Mouse (Mus musculus) kidney, adult 2 months (tissue): ENCODE data around the gene Slc41a2. TPM values are rescaled to one million over a fixed set of nuclear protein-coding genes. Genes with fewer than 3 reads are reported as not detected.

ENCODE experiments used
- DNase-seq: peaks from one replicate; pipeline ENCODE4 v3.0.0; 2021
- H3K27ac ChIP-seq: fragments of 200-500 bp; 2 replicates; pipeline ENCODE4 v1.5.1; 2012; ENCODE audit warnings: low read depth, low read length, control low read depth, inconsistent platforms; ENCODE audit not compliant: insufficient read depth
- H3K27me3 ChIP-seq: fragments of 200-500 bp; replicated peaks from 2 replicates; pipeline ENCODE4 v1.6.1; 2012; ENCODE audit warnings: mild to moderate bottlenecking, moderate library complexity, low read length, inconsistent platforms; ENCODE audit not compliant: control insufficient read depth, insufficient read depth
- H3K36me3 ChIP-seq: fragments of 200-500 bp; 2 replicates; pipeline ENCODE4 v1.6.1; 2012; ENCODE audit warnings: mild to moderate bottlenecking, moderate library complexity, low read length, inconsistent platforms; ENCODE audit not compliant: control insufficient read depth, insufficient read depth
- H3K4me1 ChIP-seq: fragments of 200-500 bp; 2 replicates; pipeline ENCODE4 v1.6.1; 2011; ENCODE audit warnings: low read length; ENCODE audit not compliant: control insufficient read depth, insufficient read depth
- H3K4me3 ChIP-seq: fragments of 200-500 bp; 2 replicates; pipeline ENCODE4 v1.5.1; 2011; ENCODE audit warnings: mild to moderate bottlenecking, low read depth, low read length, control low read depth; ENCODE audit not compliant: insufficient read depth
- CTCF ChIP-seq: fragments of 200-500 bp; conservative IDR thresholded peaks from 2 replicates; pipeline ENCODE4 v1.5.1; 2011; ENCODE audit warnings: low read depth, mild to moderate bottlenecking, control low read depth, low read length, moderate library complexity, mixed read lengths; ENCODE audit not compliant: insufficient read depth, insufficient read length
- POLR2A ChIP-seq: fragments of 200-500 bp; IDR thresholded peaks from one replicate; pipeline ENCODE4 v1.6.1; 2011; ENCODE audit warnings: low read depth, low read length, control low read depth
- WGBS: fragments of 180-500 bp; shearing (Covaris S2); methylation state at CpG from one replicate; pipeline ENCODE4 v1.1.7; 2018; 5-methylcytosine and 5-hydroxymethylcytosine counted together
- polyA plus RNA-seq: library from polyadenylated mRNA; depleted of rRNA; stranded (reverse); fragments of >200 nt; gene quantifications from 2 replicates; pipeline ENCODE4 v1.2.3, GENCODE M21; 2012

Gene Slc41a2
- polyA plus RNA-seq, 1 experiment = 6.4 TPM

DNA sequence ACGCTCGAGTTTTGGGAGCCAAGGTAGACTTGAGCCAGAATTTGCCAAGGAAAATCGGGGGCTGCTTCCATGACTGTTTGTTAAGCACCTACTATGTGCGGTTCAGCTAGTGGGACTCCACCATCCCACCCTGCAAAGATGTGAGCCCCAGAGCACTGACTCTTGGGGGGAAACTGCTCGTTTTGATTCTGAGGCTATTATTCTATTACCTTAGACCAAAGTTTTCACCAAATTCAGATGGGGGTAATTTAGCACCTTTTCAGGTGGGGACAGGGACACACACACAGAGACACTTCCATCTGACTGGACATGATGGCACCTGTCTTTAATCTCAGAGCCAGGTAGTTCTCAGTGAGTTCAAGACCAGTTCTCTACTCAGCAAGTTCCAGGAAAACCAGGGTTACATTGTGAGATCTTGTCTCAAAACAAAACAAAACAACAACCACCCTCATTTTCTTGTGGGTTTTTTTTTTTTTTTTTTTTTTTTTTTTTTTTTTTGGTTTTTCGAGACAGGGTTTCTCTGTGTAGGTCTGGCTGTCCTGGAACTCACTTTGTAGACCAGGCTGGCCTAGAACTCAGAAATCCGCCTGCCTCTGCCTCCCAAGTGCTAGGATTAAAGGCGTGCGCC is 403 bp upstream of the Slc41a2 start:
- H3K4me3 ChIP-seq = peak overlapping the region; percentile 66
- WGBS = 48% methylated on average over 8 of the region's 9 CpGs
- peak; percentile 19 for DNase-seq
- no peaks in the 10 kb centered on the region for H3K27me3 ChIP-seq
- no peak for TF ChIP-seq POLR2A
- no peak for TF ChIP-seq CTCF
- no peaks in the 10 kb centered on the region; the same call in 1 of the 2 replicates for H3K4me1 ChIP-seq
- no peaks in the 10 kb centered on the region for H3K36me3 ChIP-seq
- 0 out of 2 replicates have a peak overlapping the region, but pooled peaks have one; percentile 30 for H3K27ac ChIP-seq

DNA sequence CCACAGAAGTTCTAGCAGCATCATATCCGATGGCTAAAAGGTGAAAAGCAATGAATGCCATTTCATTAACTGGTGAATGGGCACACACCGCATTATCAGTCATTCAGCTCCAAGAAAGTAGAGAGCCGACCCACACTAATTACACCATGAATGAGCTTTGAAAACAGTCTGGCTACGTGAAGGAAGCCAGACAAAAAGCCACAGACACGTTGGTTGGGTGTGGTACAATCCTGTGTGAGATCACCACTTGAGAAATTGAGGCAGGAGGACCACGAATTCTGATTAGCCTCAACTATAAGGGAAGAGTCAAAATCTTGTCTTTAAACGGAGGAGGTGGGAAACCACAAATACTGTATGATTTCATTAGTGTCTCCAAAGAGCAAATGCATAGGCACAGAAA is 1.3 kb downstream of the Slc41a2 start:
- WGBS = 46% methylated on average over 7 of the region's 7 CpGs
- Histone ChIP-seq H3K4me1 (no peaks in the 10 kb centered on the region; the same call in 1 of the 2 replicates), H3K36me3 (no peaks in the 10 kb centered on the region), H3K4me3 (no peak overlapping the region), H3K27ac (no peak overlapping the region), H3K27me3 (no peaks in the 10 kb centered on the region)
- TF ChIP-seq POLR2A (no peak), CTCF (no peak)
- DNase-seq = no peak

DNA sequence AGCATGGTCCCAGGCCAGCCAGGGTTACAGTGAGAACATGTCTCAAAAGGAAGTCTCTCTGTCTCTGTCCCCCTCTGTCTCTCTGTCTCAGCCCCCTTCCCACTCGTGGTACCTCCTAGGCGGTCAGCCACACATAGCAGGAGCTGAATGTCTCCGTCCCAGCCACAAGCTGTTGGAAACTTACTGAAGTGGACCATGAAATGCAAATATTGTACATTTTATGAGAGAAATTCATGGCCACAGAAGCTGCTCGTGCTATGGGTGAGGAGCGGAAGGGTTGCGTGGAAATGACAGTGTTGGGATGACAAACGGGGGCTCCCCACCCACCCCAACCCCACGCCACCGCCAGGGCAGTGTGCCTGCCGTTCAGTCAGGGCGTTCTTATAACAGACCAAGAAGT is 5.1 kb downstream of the Slc41a2 start:
- no peaks in the 10 kb centered on the region for H3K27me3 ChIP-seq

GRCm38 (mm10) chr10:83331811-83332210 is 5.9 kb downstream of the Slc41a2 start:
- Histone ChIP-seq H3K27ac (no peak overlapping the region), H3K36me3 (no peaks in the 10 kb centered on the region), H3K27me3 (no peaks in the 10 kb centered on the region), H3K4me1 (no peaks in the 10 kb centered on the region), H3K4me3 (no peak overlapping the region)
- WGBS = 93% methylated on average over 5 of the region's 5 CpGs
- no peak for TF ChIP-seq CTCF
- no peak for TF ChIP-seq POLR2A
- no peak for DNase-seq

More for the DNA sequence above, 5.1 kb downstream of the Slc41a2 start:
- Histone ChIP-seq H3K36me3 (no peaks in the 10 kb centered on the region), H3K4me3 (no peak overlapping the region), H3K27ac (no peak overlapping the region), H3K4me1 (no peaks in the 10 kb centered on the region)
- no peak for TF ChIP-seq CTCF
- no peak for TF ChIP-seq POLR2A
- WGBS = 88% methylated on average over 11 of the region's 11 CpGs
- no peak for DNase-seq

DNA sequence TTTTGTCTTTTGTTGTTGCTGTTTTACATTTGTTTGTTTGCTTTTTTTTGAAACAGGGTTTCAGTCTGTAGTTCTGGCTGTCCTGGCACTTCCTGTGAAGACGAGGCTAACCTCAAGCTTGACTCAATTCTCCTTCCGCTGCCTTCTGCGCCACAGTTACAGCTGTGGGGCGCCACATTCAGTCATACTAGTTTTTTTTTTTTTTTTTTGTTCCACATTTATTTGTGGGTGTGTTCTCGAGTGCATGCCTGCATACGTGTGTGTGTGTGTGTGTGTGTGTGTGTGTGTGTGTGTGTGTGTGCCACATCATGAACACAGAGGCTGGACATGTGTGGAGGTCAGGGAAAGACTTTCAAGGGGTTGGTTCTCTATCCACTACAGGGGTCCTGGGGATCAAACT is 7.3 kb downstream of the Slc41a2 start:
- no peak for DNase-seq
- 76% methylated on average over 6 of the region's 6 CpGs for WGBS

DNA sequence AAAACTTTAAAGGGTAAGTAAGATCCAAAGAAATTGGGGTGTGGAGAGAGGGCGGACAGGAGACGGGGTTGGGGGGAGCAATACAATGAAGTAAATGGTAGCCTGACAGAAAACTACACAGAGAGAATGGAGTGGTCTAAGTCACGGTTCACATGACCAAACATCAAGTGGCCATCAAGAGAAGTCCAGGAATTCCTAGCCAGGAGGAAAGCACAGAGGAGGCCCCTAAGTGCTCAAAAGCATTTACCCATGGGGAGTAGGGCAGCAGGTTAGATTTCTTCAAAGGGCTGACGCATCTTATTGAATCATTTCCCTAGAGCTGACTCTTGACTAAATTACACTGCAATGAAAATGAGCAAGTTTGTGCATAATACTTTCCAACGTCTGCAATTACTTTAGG is 8.9 kb downstream of the Slc41a2 start:
- H3K4me3 ChIP-seq = no peak overlapping the region
- H3K27ac ChIP-seq = no peak overlapping the region
- no peak for TF ChIP-seq POLR2A
- TF ChIP-seq CTCF = no peak
- H3K27me3 ChIP-seq = no peaks in the 10 kb centered on the region
- DNase-seq = no peak
- 82% methylated on average over 5 of the region's 5 CpGs for WGBS
- no peaks in the 10 kb centered on the region for H3K4me1 ChIP-seq
- H3K36me3 ChIP-seq = no peaks in the 10 kb centered on the region

More for the DNA sequence above, 7.3 kb downstream of the Slc41a2 start:
- Histone ChIP-seq H3K27ac (no peak overlapping the region), H3K36me3 (no peaks in the 10 kb centered on the region), H3K27me3 (no peaks in the 10 kb centered on the region), H3K4me1 (no peaks in the 10 kb centered on the region), H3K4me3 (no peak overlapping the region)
- TF ChIP-seq POLR2A (no peak), CTCF (no peak)

DNA sequence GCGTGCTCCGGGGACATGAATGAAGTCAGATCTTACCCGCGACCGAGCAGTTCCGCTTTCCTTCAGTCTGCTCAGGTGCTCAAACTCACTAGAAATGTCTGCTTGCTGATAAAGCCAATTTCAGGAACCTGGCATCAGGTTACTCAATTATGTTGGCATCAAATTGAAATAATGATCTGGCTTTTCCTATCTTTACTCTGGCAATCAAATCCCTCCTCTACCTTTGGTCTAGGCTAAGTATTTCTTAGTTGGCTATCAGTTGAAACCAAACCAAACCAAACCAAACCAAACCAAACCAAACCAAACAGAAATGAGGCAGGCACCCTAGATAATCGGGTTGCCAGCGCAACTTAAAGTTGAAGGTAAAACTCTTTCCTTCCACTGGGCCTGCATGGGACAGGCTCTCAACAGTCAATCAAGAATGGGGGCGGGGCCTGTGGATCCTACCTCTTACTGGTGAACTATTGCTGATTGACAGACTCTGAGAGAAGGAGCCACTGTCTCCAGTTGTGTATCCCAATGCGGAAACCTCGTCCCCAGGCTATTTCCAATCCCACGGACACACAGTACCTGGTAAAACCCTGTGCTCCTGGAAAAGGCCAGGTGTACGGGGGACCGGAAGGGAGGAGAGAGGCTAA is 10.9 kb downstream of the Slc41a2 start:
- no peak overlapping the region for H3K27ac ChIP-seq
- no peak overlapping the region for H3K4me3 ChIP-seq
- 92% methylated on average over 14 of the region's 14 CpGs for WGBS
- H3K27me3 ChIP-seq = no peaks in the 10 kb centered on the region
- H3K4me1 ChIP-seq = peaks cover 3% of the 10 kb centered on the region
- TF ChIP-seq POLR2A (no peak), CTCF (no peak)
- DNase-seq = peak; percentile 55
- no peaks in the 10 kb centered on the region for H3K36me3 ChIP-seq
